Mouse (Mus musculus): ENCODE measurements around the gene Rilpl1. TPM values are rescaled to one million over a fixed set of nuclear protein-coding genes. Genes with fewer than 3 reads are reported as not detected.

Gene Rilpl1
- polyA plus RNA-seq, 1 experiment from 2014 or later: 9.8 TPM

DNA sequence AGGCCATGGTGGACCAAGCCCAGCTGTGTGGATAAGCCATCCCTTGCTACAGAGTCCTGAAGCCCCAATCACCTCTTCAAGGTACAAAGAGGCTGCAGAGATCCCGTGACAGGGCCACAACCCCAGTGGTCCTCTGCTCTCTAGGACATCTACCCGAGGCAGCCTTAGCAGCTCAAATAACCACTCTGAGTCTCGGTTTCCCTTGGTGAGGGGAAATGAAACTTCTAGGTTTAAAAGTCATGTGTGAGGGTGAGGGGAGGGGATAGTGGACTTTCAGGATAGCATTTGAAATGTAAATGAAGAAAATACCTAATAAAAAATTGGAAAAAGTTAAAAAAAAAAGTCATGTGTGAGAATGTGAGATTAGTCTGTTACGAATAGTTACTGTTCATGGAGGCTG, 9.6 kb downstream of the Rilpl1 start:
- 83% methylated on average over 4 of the region's 4 CpGs for WGBS
- Histone ChIP-seq H3K4me3 (ENCODE audit: low read depth, low read length) (no peak overlapping the region), H3K9ac (ENCODE audit: low read depth, low read length) (no peak overlapping the region), H3K27ac (ENCODE audit: low read depth, low read length) (no peak overlapping the region), H3K4me1 (replicated peaks; ENCODE audit: control insufficient read depth, insufficient read depth, low read length) (no peaks in the 10 kb centered on the region), H3K36me3 (ENCODE audit: control insufficient read depth, insufficient read depth, low read length) (no peaks in the 10 kb centered on the region), H3K9me3 (ENCODE audit: control insufficient read depth, low read length) (no peaks in the 10 kb centered on the region), H3K27me3 (replicated peaks; ENCODE audit: control insufficient read depth, insufficient read depth, low read length) (no peaks in the 10 kb centered on the region), H3K4me2 (no peak overlapping the region)
- DNase-seq (ENCODE audit: low spot score) (no peak), ATAC-seq (replicated peaks; ENCODE audit: low FRiP score) (no peak)

DNA sequence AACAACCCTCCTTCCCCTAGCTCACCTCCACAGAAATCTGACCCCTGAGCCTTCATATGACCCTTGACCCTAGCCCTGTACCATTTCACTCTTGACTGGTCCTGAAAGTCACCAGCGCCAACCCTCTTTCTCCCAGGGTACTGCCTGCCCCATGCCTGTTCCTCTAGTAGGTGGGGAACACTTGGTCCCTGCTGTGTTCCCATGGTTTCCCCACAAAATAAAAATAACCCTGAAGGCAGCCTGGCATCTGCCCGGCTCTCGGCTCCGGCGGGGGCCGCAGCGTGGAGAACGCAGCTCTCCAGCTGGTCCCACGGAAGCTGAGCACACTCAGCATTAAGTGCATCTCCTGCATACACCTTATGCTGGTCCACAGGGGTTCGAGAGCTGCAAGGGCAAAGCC, 12.5 kb downstream of the Rilpl1 start:
- no peaks in the 10 kb centered on the region for H3K27me3 ChIP-seq (replicated peaks; ENCODE audit: control insufficient read depth, insufficient read depth, low read length)
- H3K27ac ChIP-seq (ENCODE audit: low read depth, low read length): no peak overlapping the region
- no peaks in the 10 kb centered on the region for H3K4me1 ChIP-seq (replicated peaks; ENCODE audit: control insufficient read depth, insufficient read depth, low read length)
- no peaks in the 10 kb centered on the region for H3K9me3 ChIP-seq (ENCODE audit: control insufficient read depth, low read length)
- H3K4me2 ChIP-seq: no peak overlapping the region
- WGBS: 86% methylated on average over 10 of the region's 10 CpGs
- no peak overlapping the region for H3K9ac ChIP-seq (ENCODE audit: low read depth, low read length)
- H3K36me3 ChIP-seq (ENCODE audit: control insufficient read depth, insufficient read depth, low read length): peaks cover 4% of the 10 kb centered on the region
- H3K4me3 ChIP-seq (ENCODE audit: low read depth, low read length): no peak overlapping the region
- no peak for ATAC-seq (replicated peaks; ENCODE audit: low FRiP score)
- no peak for DNase-seq (ENCODE audit: low spot score)

DNA sequence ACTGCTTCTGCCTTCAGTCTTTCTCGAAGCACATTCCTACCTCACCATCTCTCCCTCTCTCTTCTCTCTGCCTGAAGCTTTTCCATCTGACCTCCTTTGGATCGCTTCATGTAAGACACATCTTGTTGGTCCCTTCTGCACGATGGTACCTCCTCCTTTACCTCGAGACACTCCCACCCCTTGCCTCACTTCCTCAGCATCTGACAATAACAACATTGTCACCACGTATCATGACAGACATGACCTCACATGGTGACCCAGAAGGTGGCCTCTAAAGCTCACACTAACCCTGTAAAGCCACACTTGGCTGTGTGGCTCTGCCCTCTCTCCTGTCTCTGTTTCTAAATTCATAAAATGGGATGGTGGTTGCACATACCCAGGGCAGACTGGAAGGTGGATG, 15.4 kb downstream of the Rilpl1 start:
- H3K4me3 ChIP-seq (ENCODE audit: low read depth, low read length): no peak overlapping the region
- no peak overlapping the region for H3K9ac ChIP-seq (ENCODE audit: low read depth, low read length)
- no peak overlapping the region for H3K27ac ChIP-seq (ENCODE audit: low read depth, low read length)
- no peaks in the 10 kb centered on the region for H3K27me3 ChIP-seq (replicated peaks; ENCODE audit: control insufficient read depth, insufficient read depth, low read length)
- no peaks in the 10 kb centered on the region for H3K4me1 ChIP-seq (replicated peaks; ENCODE audit: control insufficient read depth, insufficient read depth, low read length)
- peaks cover 4% of the 10 kb centered on the region for H3K36me3 ChIP-seq (ENCODE audit: control insufficient read depth, insufficient read depth, low read length)
- WGBS: 74% methylated on average over 5 of the region's 5 CpGs
- H3K9me3 ChIP-seq (ENCODE audit: control insufficient read depth, low read length): no peaks in the 10 kb centered on the region
- ATAC-seq (replicated peaks; ENCODE audit: low FRiP score) (no peak), DNase-seq (ENCODE audit: low spot score) (no peak)
- no peak overlapping the region for H3K4me2 ChIP-seq

DNA sequence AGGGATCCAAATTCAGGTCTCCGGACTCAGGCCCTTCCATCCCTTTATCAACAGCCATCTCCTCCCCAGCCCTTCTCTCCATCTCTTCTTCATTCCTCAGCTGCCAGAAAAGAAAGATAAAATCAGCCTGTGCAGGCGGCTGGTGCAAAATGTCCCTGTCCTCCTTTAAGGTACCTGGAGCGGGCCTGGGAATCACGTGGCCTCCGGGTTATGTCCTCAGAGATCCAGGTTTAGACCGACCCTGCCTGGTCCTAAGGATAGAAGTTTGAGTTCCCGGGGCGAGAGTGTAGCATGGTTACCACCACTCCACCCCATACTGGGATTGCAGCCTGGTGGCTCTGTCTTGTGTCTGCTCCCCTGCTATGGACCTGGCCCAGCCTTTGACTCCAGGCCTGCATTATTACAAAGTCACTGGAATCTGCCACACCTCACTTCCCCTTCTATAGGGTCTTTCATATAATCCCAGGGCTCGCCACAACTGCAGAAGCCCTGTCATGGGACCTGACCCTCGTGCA, 20.6 kb downstream of the Rilpl1 start:
- H3K4me2 ChIP-seq: no peak overlapping the region
- H3K27ac ChIP-seq (ENCODE audit: low read depth, low read length): no peak overlapping the region
- peaks cover 6% of the 10 kb centered on the region for H3K36me3 ChIP-seq (ENCODE audit: control insufficient read depth, insufficient read depth, low read length)
- H3K4me3 ChIP-seq (ENCODE audit: low read depth, low read length): no peak overlapping the region
- H3K9me3 ChIP-seq (ENCODE audit: control insufficient read depth, low read length): no peaks in the 10 kb centered on the region
- no peak overlapping the region for H3K9ac ChIP-seq (ENCODE audit: low read depth, low read length)
- DNase-seq (ENCODE audit: low spot score) (no peak), ATAC-seq (replicated peaks; ENCODE audit: low FRiP score) (no peak)
- no peaks in the 10 kb centered on the region for H3K4me1 ChIP-seq (replicated peaks; ENCODE audit: control insufficient read depth, insufficient read depth, low read length)
- no peaks in the 10 kb centered on the region for H3K27me3 ChIP-seq (replicated peaks; ENCODE audit: control insufficient read depth, insufficient read depth, low read length)
- 84% methylated on average over 10 of the region's 10 CpGs for WGBS

DNA sequence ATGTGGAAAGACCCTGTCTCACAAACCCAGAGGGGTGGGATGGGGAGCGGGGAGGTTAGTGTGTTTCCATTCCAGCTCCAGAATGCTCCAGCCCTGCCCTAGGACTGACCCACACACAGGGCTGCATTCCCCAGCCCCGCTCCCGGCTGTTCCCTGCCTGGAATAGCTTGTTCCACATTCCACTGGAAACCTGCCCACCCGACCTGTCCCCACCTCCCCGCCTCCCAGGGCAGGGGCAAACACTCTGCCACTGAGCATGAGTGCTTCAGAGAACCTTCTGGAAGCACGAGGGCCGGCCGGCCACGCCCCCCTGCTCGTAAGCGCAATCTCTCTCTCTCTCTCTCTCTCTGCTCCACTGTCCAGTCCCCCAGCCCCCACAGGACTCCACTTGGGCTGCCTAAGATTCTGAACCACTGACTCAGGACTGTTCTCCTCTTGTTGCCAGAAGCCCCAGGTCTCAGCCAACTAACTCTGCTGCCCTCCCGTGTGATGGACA, 21.4 kb downstream of the Rilpl1 start:
- Histone ChIP-seq H3K36me3 (ENCODE audit: control insufficient read depth, insufficient read depth, low read length) (peaks cover 6% of the 10 kb centered on the region), H3K27ac (ENCODE audit: low read depth, low read length) (no peak overlapping the region), H3K9ac (ENCODE audit: low read depth, low read length) (no peak overlapping the region), H3K9me3 (ENCODE audit: control insufficient read depth, low read length) (no peaks in the 10 kb centered on the region), H3K27me3 (replicated peaks; ENCODE audit: control insufficient read depth, insufficient read depth, low read length) (no peaks in the 10 kb centered on the region), H3K4me3 (ENCODE audit: low read depth, low read length) (no peak overlapping the region), H3K4me2 (no peak overlapping the region), H3K4me1 (replicated peaks; ENCODE audit: control insufficient read depth, insufficient read depth, low read length) (no peaks in the 10 kb centered on the region)
- no peak for ATAC-seq (replicated peaks; ENCODE audit: low FRiP score)
- no peak for DNase-seq (ENCODE audit: low spot score)
- 64% methylated on average over 12 of the region's 12 CpGs for WGBS

DNA sequence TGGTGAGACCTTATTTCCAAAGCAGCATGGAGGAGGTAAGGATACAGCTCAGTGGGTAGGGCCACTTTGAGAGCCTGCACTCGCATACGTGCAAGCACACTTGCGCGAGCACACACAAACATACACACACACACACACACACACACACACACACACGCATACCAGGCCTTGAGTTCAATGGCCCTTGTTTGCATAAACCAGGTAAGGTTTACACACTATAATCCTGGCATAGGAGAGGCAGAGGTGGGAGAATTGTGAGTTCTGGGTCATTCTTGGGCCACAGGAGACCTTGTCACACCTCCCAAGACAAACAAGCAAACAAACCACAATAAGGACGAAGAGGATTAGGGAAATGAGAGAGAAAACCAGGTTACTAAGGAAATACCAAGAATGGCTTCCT, 22.0 kb downstream of the Rilpl1 start:
- Histone ChIP-seq H3K9ac (ENCODE audit: low read depth, low read length) (no peak overlapping the region), H3K4me1 (replicated peaks; ENCODE audit: control insufficient read depth, insufficient read depth, low read length) (no peaks in the 10 kb centered on the region), H3K4me3 (ENCODE audit: low read depth, low read length) (no peak overlapping the region), H3K27ac (ENCODE audit: low read depth, low read length) (no peak overlapping the region), H3K4me2 (no peak overlapping the region), H3K9me3 (ENCODE audit: control insufficient read depth, low read length) (no peaks in the 10 kb centered on the region), H3K36me3 (ENCODE audit: control insufficient read depth, insufficient read depth, low read length) (peaks cover 5% of the 10 kb centered on the region), H3K27me3 (replicated peaks; ENCODE audit: control insufficient read depth, insufficient read depth, low read length) (no peaks in the 10 kb centered on the region)
- WGBS: 85% methylated on average over 6 of the region's 6 CpGs
- ATAC-seq (replicated peaks; ENCODE audit: low FRiP score) (no peak), DNase-seq (ENCODE audit: low spot score) (no peak)

DNA sequence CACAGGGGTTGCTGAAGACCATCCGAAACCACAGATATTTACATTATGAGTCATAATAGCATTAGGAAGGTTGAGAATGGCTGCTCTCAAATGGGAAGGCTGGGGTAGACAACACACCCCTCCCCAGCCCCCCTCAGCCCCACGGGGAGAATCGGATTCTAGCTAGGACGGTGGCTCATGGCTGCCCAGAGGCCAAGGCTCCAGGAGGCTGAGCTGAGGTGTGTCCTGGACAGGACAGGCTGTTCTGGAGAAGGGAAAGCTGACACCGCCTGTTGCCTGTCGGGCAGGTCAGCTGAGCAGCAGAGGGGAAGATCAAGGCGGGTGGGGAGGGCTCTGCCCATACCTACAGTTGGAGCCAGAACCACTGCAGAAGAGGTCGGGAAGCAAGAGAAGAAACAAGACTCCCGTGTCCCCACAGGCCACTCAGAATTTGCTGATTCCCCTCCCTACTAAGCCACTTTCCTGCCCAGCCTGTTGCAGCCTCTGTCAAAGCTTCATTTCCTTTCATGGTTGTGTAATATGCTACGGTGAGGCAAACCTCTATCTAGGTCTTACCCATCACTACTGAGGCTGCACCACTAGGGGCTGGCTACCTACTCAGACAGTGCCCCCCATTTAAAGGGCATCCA, 24.3 kb downstream of the Rilpl1 start:
- no peak for ATAC-seq (replicated peaks; ENCODE audit: low FRiP score)
- no peak overlapping the region for H3K4me3 ChIP-seq (ENCODE audit: low read depth, low read length)
- H3K27ac ChIP-seq (ENCODE audit: low read depth, low read length): no peak overlapping the region
- 50% methylated on average over 10 of the region's 10 CpGs for WGBS
- no peak for DNase-seq (ENCODE audit: low spot score)
- H3K27me3 ChIP-seq (replicated peaks; ENCODE audit: control insufficient read depth, insufficient read depth, low read length): no peaks in the 10 kb centered on the region
- no peak overlapping the region for H3K9ac ChIP-seq (ENCODE audit: low read depth, low read length)
- H3K4me1 ChIP-seq (replicated peaks; ENCODE audit: control insufficient read depth, insufficient read depth, low read length): no peaks in the 10 kb centered on the region
- 0 out of 2 replicates have a peak, but pooled peaks cover 2% of the 10 kb centered on the region for H3K36me3 ChIP-seq (ENCODE audit: control insufficient read depth, insufficient read depth, low read length)
- H3K4me2 ChIP-seq: no peak overlapping the region
- no peaks in the 10 kb centered on the region for H3K9me3 ChIP-seq (ENCODE audit: control insufficient read depth, low read length)

DNA sequence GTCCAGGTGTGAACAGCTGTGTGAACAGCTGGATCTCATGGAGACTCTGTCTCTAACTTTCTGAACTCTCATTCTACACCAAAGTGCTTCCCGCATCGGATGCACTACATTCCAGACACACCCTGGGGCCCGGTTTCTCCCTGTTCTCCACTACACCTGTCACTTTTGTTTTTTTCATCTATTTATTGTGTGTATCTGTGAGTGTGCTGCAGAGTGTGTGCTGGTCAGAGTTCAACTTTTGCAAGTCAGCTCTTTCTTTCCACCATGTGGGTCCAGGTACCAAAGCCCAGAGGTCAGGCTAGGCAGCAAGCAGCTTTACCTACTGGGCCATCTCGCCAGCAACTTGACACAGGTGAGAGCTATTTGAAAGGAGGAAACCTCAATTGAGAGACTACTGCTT, 26.0 kb downstream of the Rilpl1 start:
- H3K9me3 ChIP-seq (ENCODE audit: control insufficient read depth, low read length): no peaks in the 10 kb centered on the region
- DNase-seq (ENCODE audit: low spot score): no peak
- peaks cover 7% of the 10 kb centered on the region; the same call in 1 of the 2 replicates for H3K36me3 ChIP-seq (ENCODE audit: control insufficient read depth, insufficient read depth, low read length)
- ATAC-seq (replicated peaks; ENCODE audit: low FRiP score): no peak
- H3K4me2 ChIP-seq: no peak overlapping the region
- no peaks in the 10 kb centered on the region for H3K27me3 ChIP-seq (replicated peaks; ENCODE audit: control insufficient read depth, insufficient read depth, low read length)
- WGBS: 90% methylated on average over 4 of the region's 4 CpGs
- no peak overlapping the region for H3K4me3 ChIP-seq (ENCODE audit: low read depth, low read length)
- no peak overlapping the region for H3K27ac ChIP-seq (ENCODE audit: low read depth, low read length)
- no peaks in the 10 kb centered on the region for H3K4me1 ChIP-seq (replicated peaks; ENCODE audit: control insufficient read depth, insufficient read depth, low read length)
- no peak overlapping the region for H3K9ac ChIP-seq (ENCODE audit: low read depth, low read length)

DNA sequence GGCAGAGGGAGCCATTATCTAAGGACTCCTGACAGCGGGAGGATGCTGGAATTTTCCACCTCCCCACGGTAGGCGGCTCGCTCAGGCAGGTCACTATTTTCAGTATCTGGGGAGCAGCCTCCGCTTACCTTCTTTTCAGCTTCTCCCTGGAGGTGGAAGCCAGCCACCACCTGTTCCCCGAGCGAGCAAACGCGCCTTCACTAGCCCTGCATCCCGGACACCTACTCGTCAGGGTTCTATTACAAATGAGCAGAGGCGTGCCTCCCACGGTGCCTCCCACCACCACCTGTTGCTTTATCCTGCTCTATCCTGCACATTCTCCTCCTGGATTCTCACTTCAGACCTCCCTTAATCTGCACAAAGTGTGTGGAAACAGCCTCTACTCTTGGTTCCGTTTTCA, 27.4 kb downstream of the Rilpl1 start:
- ATAC-seq (replicated peaks; ENCODE audit: low FRiP score) (no peak), DNase-seq (ENCODE audit: low spot score) (no peak)
- peaks cover 7% of the 10 kb centered on the region for H3K4me1 ChIP-seq (replicated peaks; ENCODE audit: control insufficient read depth, insufficient read depth, low read length)
- peaks cover 5% of the 10 kb centered on the region for H3K36me3 ChIP-seq (ENCODE audit: control insufficient read depth, insufficient read depth, low read length)
- H3K27ac ChIP-seq (ENCODE audit: low read depth, low read length): no peak overlapping the region
- no peak overlapping the region for H3K9ac ChIP-seq (ENCODE audit: low read depth, low read length)
- no peaks in the 10 kb centered on the region for H3K27me3 ChIP-seq (replicated peaks; ENCODE audit: control insufficient read depth, insufficient read depth, low read length)
- no peak overlapping the region for H3K4me3 ChIP-seq (ENCODE audit: low read depth, low read length)
- H3K9me3 ChIP-seq (ENCODE audit: control insufficient read depth, low read length): no peaks in the 10 kb centered on the region
- no peak overlapping the region for H3K4me2 ChIP-seq
- 60% methylated on average over 14 of the region's 14 CpGs for WGBS

Measured in liver, embryonic 11.5 days (tissue).